Mouse (Mus musculus): ENCODE results near the gene Arhgef18. TPM values are rescaled to one million over a fixed set of nuclear protein-coding genes. Genes with fewer than 3 reads are reported as not detected.

Arhgef18 gene
- polyA plus RNA-seq, 1 experiment from 2014 or later = 13.2 TPM

- H3K9me3 ChIP-seq (ENCODE audit: control insufficient read depth, low read length) = no peaks in the 10 kb centered on the region
- ATAC-seq (ENCODE audit: low FRiP score, low TSS enrichment) (no peak), DNase-seq (no peak)
- WGBS = 94% methylated on average over 5 of the region's 5 CpGs
- peaks cover 22% of the 10 kb centered on the region for H3K36me3 ChIP-seq (ENCODE audit: control insufficient read depth, insufficient read depth, low read length)
- no peak overlapping the region for H3K4me2 ChIP-seq (ENCODE audit: low read length)
- no peaks in the 10 kb centered on the region for H3K4me1 ChIP-seq (ENCODE audit: control insufficient read depth, insufficient read depth, low read length)
- H3K27me3 ChIP-seq (ENCODE audit: control insufficient read depth, insufficient read depth, low read length) = no peaks in the 10 kb centered on the region
- no peak overlapping the region for H3K4me3 ChIP-seq (replicated peaks; ENCODE audit: low read depth, low read length)
- no peak overlapping the region for H3K9ac ChIP-seq (replicated peaks; ENCODE audit: low read length)
- H3K27ac ChIP-seq (replicated peaks; ENCODE audit: low read depth, low read length) = no peak overlapping the region
Measured at GRCm38 (mm10) chr8:3425217-3425616, 32.4 kb downstream of the Arhgef18 start.

GRCm38 (mm10) chr8:3426211-3426610 lies 33.4 kb downstream of the Arhgef18 start:
- no peak for ATAC-seq (ENCODE audit: low FRiP score, low TSS enrichment)
- peaks cover 31% of the 10 kb centered on the region for H3K36me3 ChIP-seq (ENCODE audit: control insufficient read depth, insufficient read depth, low read length)
- H3K9me3 ChIP-seq (ENCODE audit: control insufficient read depth, low read length) = no peaks in the 10 kb centered on the region
- H3K4me3 ChIP-seq (replicated peaks; ENCODE audit: low read depth, low read length) = no peak overlapping the region
- 92% methylated on average over 3 of the region's 3 CpGs for WGBS
- no peak overlapping the region for H3K9ac ChIP-seq (replicated peaks; ENCODE audit: low read length)
- H3K27ac ChIP-seq (replicated peaks; ENCODE audit: low read depth, low read length) = no peak overlapping the region
- H3K4me2 ChIP-seq (ENCODE audit: low read length) = no peak overlapping the region
- no peaks in the 10 kb centered on the region for H3K4me1 ChIP-seq (ENCODE audit: control insufficient read depth, insufficient read depth, low read length)
- no peak for DNase-seq
- no peaks in the 10 kb centered on the region for H3K27me3 ChIP-seq (ENCODE audit: control insufficient read depth, insufficient read depth, low read length)

GRCm38 (mm10) chr8:3428426-3428825 lies 35.6 kb downstream of the Arhgef18 start:
- Histone ChIP-seq H3K27me3 (ENCODE audit: control insufficient read depth, insufficient read depth, low read length) (no peaks in the 10 kb centered on the region), H3K9me3 (ENCODE audit: control insufficient read depth, low read length) (no peaks in the 10 kb centered on the region), H3K27ac (replicated peaks; ENCODE audit: low read depth, low read length) (no peak overlapping the region), H3K36me3 (ENCODE audit: control insufficient read depth, insufficient read depth, low read length) (peaks cover 53% of the 10 kb centered on the region), H3K4me1 (ENCODE audit: control insufficient read depth, insufficient read depth, low read length) (no peaks in the 10 kb centered on the region), H3K4me2 (ENCODE audit: low read length) (no peak overlapping the region), H3K9ac (replicated peaks; ENCODE audit: low read length) (no peak overlapping the region), H3K4me3 (replicated peaks; ENCODE audit: low read depth, low read length) (no peak overlapping the region)
- no peak for ATAC-seq (ENCODE audit: low FRiP score, low TSS enrichment)
- 90% methylated on average over 2 of the region's 2 CpGs for WGBS
- no peak for DNase-seq

- Histone ChIP-seq H3K27ac (replicated peaks; ENCODE audit: low read depth, low read length) (no peak overlapping the region), H3K4me2 (ENCODE audit: low read length) (no peak overlapping the region), H3K36me3 (ENCODE audit: control insufficient read depth, insufficient read depth, low read length) (peaks cover 67% of the 10 kb centered on the region), H3K4me3 (replicated peaks; ENCODE audit: low read depth, low read length) (no peak overlapping the region), H3K27me3 (ENCODE audit: control insufficient read depth, insufficient read depth, low read length) (no peaks in the 10 kb centered on the region), H3K4me1 (ENCODE audit: control insufficient read depth, insufficient read depth, low read length) (no peaks in the 10 kb centered on the region), H3K9me3 (ENCODE audit: control insufficient read depth, low read length) (no peaks in the 10 kb centered on the region), H3K9ac (replicated peaks; ENCODE audit: low read length) (no peak overlapping the region)
- no peak for DNase-seq
- ATAC-seq (ENCODE audit: low FRiP score, low TSS enrichment) = no peak
- 83% methylated on average over 2 of the region's 2 CpGs for WGBS
Measured at GRCm38 (mm10) chr8:3429966-3430365, 37.2 kb downstream of the Arhgef18 start.

GRCm38 (mm10) chr8:3431113-3431512 lies 38.3 kb downstream of the Arhgef18 start:
- 94% methylated on average over 3 of the region's 3 CpGs for WGBS
- no peak overlapping the region for H3K27ac ChIP-seq (replicated peaks; ENCODE audit: low read depth, low read length)
- no peak overlapping the region for H3K4me3 ChIP-seq (replicated peaks; ENCODE audit: low read depth, low read length)
- no peak overlapping the region for H3K9ac ChIP-seq (replicated peaks; ENCODE audit: low read length)
- ATAC-seq (ENCODE audit: low FRiP score, low TSS enrichment) (no peak), DNase-seq (no peak)
- no peaks in the 10 kb centered on the region for H3K4me1 ChIP-seq (ENCODE audit: control insufficient read depth, insufficient read depth, low read length)
- peaks cover 78% of the 10 kb centered on the region for H3K36me3 ChIP-seq (ENCODE audit: control insufficient read depth, insufficient read depth, low read length)
- H3K9me3 ChIP-seq (ENCODE audit: control insufficient read depth, low read length) = no peaks in the 10 kb centered on the region
- no peak overlapping the region for H3K4me2 ChIP-seq (ENCODE audit: low read length)
- no peaks in the 10 kb centered on the region for H3K27me3 ChIP-seq (ENCODE audit: control insufficient read depth, insufficient read depth, low read length)

GRCm38 (mm10) chr8:3436492-3436891 lies 43.7 kb downstream of the Arhgef18 start:
- Histone ChIP-seq H3K27ac (replicated peaks; ENCODE audit: low read depth, low read length) (no peak overlapping the region), H3K9me3 (ENCODE audit: control insufficient read depth, low read length) (no peaks in the 10 kb centered on the region), H3K36me3 (ENCODE audit: control insufficient read depth, insufficient read depth, low read length) (peaks cover 97% of the 10 kb centered on the region), H3K4me3 (replicated peaks; ENCODE audit: low read depth, low read length) (no peak overlapping the region), H3K9ac (replicated peaks; ENCODE audit: low read length) (no peak overlapping the region), H3K4me1 (ENCODE audit: control insufficient read depth, insufficient read depth, low read length) (no peaks in the 10 kb centered on the region), H3K4me2 (ENCODE audit: low read length) (no peak overlapping the region), H3K27me3 (ENCODE audit: control insufficient read depth, insufficient read depth, low read length) (no peaks in the 10 kb centered on the region)
- WGBS = 81% methylated on average over 6 of the region's 6 CpGs
- no peak for ATAC-seq (ENCODE audit: low FRiP score, low TSS enrichment)
- no peak for DNase-seq

- peak; percentile 29 for DNase-seq
- peaks cover 79% of the 10 kb centered on the region for H3K36me3 ChIP-seq (ENCODE audit: control insufficient read depth, insufficient read depth, low read length)
- H3K9me3 ChIP-seq (ENCODE audit: control insufficient read depth, low read length) = no peaks in the 10 kb centered on the region
- H3K4me1 ChIP-seq (ENCODE audit: control insufficient read depth, insufficient read depth, low read length) = no peaks in the 10 kb centered on the region
- H3K4me2 ChIP-seq (ENCODE audit: low read length) = no peak overlapping the region
- H3K27ac ChIP-seq (replicated peaks; ENCODE audit: low read depth, low read length) = no peak overlapping the region
- ATAC-seq (ENCODE audit: low FRiP score, low TSS enrichment) = no peak
- no peaks in the 10 kb centered on the region for H3K27me3 ChIP-seq (ENCODE audit: control insufficient read depth, insufficient read depth, low read length)
- WGBS = 81% methylated on average over 12 of the region's 12 CpGs
- H3K9ac ChIP-seq (replicated peaks; ENCODE audit: low read length) = no peak overlapping the region
- no peak overlapping the region for H3K4me3 ChIP-seq (replicated peaks; ENCODE audit: low read depth, low read length)
Measured at GRCm38 (mm10) chr8:3439510-3439909, 46.7 kb downstream of the Arhgef18 start.

- no peaks in the 10 kb centered on the region for H3K9me3 ChIP-seq (ENCODE audit: control insufficient read depth, low read length)
- no peaks in the 10 kb centered on the region for H3K4me1 ChIP-seq (ENCODE audit: control insufficient read depth, insufficient read depth, low read length)
- no peak overlapping the region for H3K9ac ChIP-seq (replicated peaks; ENCODE audit: low read length)
- DNase-seq (no peak), ATAC-seq (ENCODE audit: low FRiP score, low TSS enrichment) (no peak)
- no peak overlapping the region for H3K4me2 ChIP-seq (ENCODE audit: low read length)
- no peak overlapping the region for H3K4me3 ChIP-seq (replicated peaks; ENCODE audit: low read depth, low read length)
- H3K36me3 ChIP-seq (ENCODE audit: control insufficient read depth, insufficient read depth, low read length) = peaks cover 76% of the 10 kb centered on the region
- WGBS = 83% methylated on average over 2 of the region's 2 CpGs
- no peak overlapping the region for H3K27ac ChIP-seq (replicated peaks; ENCODE audit: low read depth, low read length)
- H3K27me3 ChIP-seq (ENCODE audit: control insufficient read depth, insufficient read depth, low read length) = no peaks in the 10 kb centered on the region
Measured at GRCm38 (mm10) chr8:3449226-3449625, 56.4 kb downstream of the Arhgef18 start.

GRCm38 (mm10) chr8:3450670-3451069 lies 57.9 kb downstream of the Arhgef18 start:
- 33% methylated on average over 5 of the region's 5 CpGs for WGBS
- H3K27me3 ChIP-seq (ENCODE audit: control insufficient read depth, insufficient read depth, low read length) = no peaks in the 10 kb centered on the region
- H3K4me1 ChIP-seq (ENCODE audit: control insufficient read depth, insufficient read depth, low read length) = no peaks in the 10 kb centered on the region
- no peak overlapping the region for H3K4me3 ChIP-seq (replicated peaks; ENCODE audit: low read depth, low read length)
- H3K9me3 ChIP-seq (ENCODE audit: control insufficient read depth, low read length) = no peaks in the 10 kb centered on the region
- no peak overlapping the region for H3K4me2 ChIP-seq (ENCODE audit: low read length)
- H3K9ac ChIP-seq (replicated peaks; ENCODE audit: low read length) = no peak overlapping the region
- ATAC-seq (ENCODE audit: low FRiP score, low TSS enrichment) = no peak; the same call in 1 of the 2 replicates
- no peak overlapping the region for H3K27ac ChIP-seq (replicated peaks; ENCODE audit: low read depth, low read length)
- DNase-seq = peak; percentile 83
- H3K36me3 ChIP-seq (ENCODE audit: control insufficient read depth, insufficient read depth, low read length) = peaks cover 84% of the 10 kb centered on the region

Data from midbrain, embryonic 14.5 days (tissue).